Mouse (Mus musculus) intestine, embryonic 15.5 days (tissue): ENCODE results near the gene Krt222. TPM values are rescaled to one million over a fixed set of nuclear protein-coding genes. Genes with fewer than 3 reads are reported as not detected.

ENCODE experiments used
- ATAC-seq: fragments of 200-750 bp; cut with Nextera tagmentation; 2 replicates; pipeline ENCODE4 v1.8.0; 2017; ENCODE audit warnings: moderate TSS enrichment, moderate library complexity
- H3K27ac ChIP-seq: fragments of 300-500 bp; sonication (generic); 2 replicates; pipeline ENCODE4 v1.5.1; 2015; ENCODE audit warnings: mild to moderate bottlenecking, inconsistent platforms
- H3K27me3 ChIP-seq: fragments of 300-500 bp; sonication (generic); replicated peaks from 2 replicates; pipeline ENCODE4 v1.6.1; 2015; ENCODE audit warnings: inconsistent platforms
- H3K36me3 ChIP-seq: fragments of 300-500 bp; sonication (generic); 2 replicates; pipeline ENCODE4 v1.6.1; 2015; ENCODE audit warnings: inconsistent platforms
- H3K4me1 ChIP-seq: fragments of 300-500 bp; sonication (generic); replicated peaks from 2 replicates; pipeline ENCODE4 v1.6.1; 2015; ENCODE audit warnings: inconsistent platforms
- H3K4me2 ChIP-seq: fragments of 300-500 bp; sonication (generic); replicated peaks from 2 replicates; pipeline ENCODE4 v1.6.1; 2015; ENCODE audit warnings: mild to moderate bottlenecking, inconsistent platforms
- H3K4me3 ChIP-seq: fragments of 300-500 bp; sonication (generic); replicated peaks from 2 replicates; pipeline ENCODE4 v1.5.1; 2015; ENCODE audit warnings: inconsistent platforms
- H3K9ac ChIP-seq: fragments of 300-500 bp; sonication (generic); 2 replicates; pipeline ENCODE4 v1.6.1; 2015; ENCODE audit warnings: inconsistent platforms
- H3K9me3 ChIP-seq: fragments of 300-500 bp; sonication (generic); 2 replicates; pipeline ENCODE4 v1.6.1; 2016; ENCODE audit warnings: inconsistent platforms
- WGBS: fragments of 180-500 bp; shearing (Covaris S2); methylation state at CpG from one replicate; pipeline ENCODE4 v1.1.7; 2015; 5-methylcytosine and 5-hydroxymethylcytosine counted together
- polyA plus RNA-seq: library from polyadenylated mRNA; unstranded; fragments of >200 nt; fragmentation: Nextera tagmentation; extraction: Ambion mirVana; gene quantifications from 2 replicates; pipeline ENCODE4 v1.2.1, GENCODE M21; 2015

Krt222 gene
- 0.25 and 0.49 TPM in 2 replicates for polyA plus RNA-seq

DNA sequence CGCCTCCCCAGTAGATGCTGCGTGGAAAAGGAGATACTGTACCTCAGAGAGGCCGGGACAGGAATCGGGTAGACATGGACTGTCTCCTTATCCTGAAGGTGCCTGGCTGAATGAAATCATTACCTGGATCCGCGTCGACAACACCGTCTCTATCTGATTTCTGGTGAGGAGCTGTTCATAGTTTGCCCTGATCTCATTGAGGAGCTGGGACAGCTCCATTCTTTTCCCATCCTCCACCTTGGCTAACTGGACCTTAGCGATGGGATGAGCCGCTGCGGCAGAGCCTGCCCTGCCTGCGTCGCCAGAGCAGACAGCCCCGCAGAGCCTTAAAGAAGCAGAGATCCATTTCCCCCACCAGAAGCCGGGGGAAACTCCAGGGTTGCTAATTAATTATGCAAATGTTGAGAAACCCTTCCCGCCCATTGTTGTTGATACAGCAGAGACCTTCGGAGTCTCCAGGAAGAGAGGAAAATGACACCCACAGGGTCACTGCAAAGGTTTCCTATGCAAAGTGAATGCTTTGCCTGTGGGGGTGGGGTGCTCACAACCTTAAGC is at the start of gene Krt222:
Gene Krt222 (minus strand): TSS at position 266 of the 555 bp plus-strand sequence.
- Histone ChIP-seq H3K9ac (peak within 1 kb of the TSS; percentile 23; the same call in 1 of the 2 replicates), H3K9me3 (no peaks in the 10 kb centered on the region), H3K4me3 (peak within 1 kb of the TSS; percentile 26), H3K27me3 (no peaks in the 10 kb centered on the region), H3K4me2 (peak within 1 kb of the TSS; percentile 67), H3K36me3 (no peaks in the 10 kb centered on the region), H3K27ac (no peak within 1 kb of the TSS), H3K4me1 (peaks cover 7% of the 10 kb centered on the region; the same call in 1 of the 2 replicates)
- peak; percentile 28; the same call in 1 of the 2 replicates for ATAC-seq
- WGBS, result 5% methylated on average over 17 of the region's 17 CpGs

DNA sequence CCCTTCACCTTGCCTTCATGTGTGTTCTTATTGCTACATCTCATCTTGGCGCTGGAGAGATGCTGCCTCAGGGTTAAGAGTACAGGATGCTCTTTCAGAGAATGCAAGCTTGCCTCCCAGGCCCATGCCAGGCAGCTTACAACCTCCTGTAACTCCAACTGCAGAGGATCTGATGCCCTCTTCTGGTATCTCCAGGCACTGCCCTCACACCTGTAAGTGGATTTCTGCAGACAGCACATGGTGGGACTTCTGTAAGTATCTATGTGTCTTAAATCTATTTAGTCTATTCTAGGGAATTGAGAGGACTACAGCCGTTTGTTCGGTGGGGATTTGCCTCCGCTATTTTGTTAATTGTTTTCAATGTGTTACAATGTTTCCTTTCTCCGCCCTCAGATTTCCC is 49.0 kb upstream of the Krt222 start:
- H3K27me3 ChIP-seq, result no peaks in the 10 kb centered on the region
- no peak overlapping the region for H3K4me3 ChIP-seq
- H3K27ac ChIP-seq, result no peak overlapping the region
- H3K4me1 ChIP-seq, result no peaks in the 10 kb centered on the region
- H3K4me2 ChIP-seq, result no peak overlapping the region
- H3K9me3 ChIP-seq, result no peaks in the 10 kb centered on the region
- H3K36me3 ChIP-seq, result no peaks in the 10 kb centered on the region
- 61% methylated on average over 5 of the region's 5 CpGs for WGBS
- H3K9ac ChIP-seq, result no peak overlapping the region
- no peak for ATAC-seq

DNA sequence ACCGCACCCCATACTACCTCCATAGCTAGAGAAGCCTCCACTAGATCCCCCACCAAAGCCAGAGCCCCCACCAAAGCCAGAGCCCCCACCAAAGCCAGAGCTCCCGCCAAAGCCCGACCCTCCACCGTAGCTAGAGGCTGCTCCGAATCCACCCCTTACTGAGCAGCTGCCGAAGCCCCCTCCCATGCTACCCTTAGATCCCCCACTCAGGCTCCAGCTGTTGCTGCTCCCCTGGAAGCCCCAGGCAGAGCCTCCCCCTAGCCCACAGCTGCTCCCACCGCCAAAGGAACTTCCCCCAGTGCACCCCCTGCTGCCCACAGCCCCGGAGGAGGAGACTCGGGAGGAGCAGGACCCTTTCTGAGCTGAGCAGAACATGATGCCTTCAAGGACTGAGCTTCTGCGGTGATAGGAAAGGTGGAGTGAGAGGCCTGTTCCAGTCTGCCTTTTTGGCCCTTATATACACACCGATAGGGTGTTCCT is 41.0 kb upstream of the Krt222 start, which contains the start of gene Krt24:
Gene Krt24 (minus strand): TSS at position 430 of the 480 bp plus-strand sequence.
- 0 out of 2 replicates have a peak, but pooled peaks cover 2% of the 10 kb centered on the region for H3K4me1 ChIP-seq
- 38% methylated on average over 11 of the region's 11 CpGs for WGBS
- H3K4me2 ChIP-seq, result 0 out of 2 replicates have a peak within 1 kb of the TSS, but pooled peaks have one; percentile 24
- no peak within 1 kb of the TSS for H3K4me3 ChIP-seq
- no peak within 1 kb of the TSS for H3K27ac ChIP-seq
- no peaks in the 10 kb centered on the region for H3K36me3 ChIP-seq
- no peak for ATAC-seq
- H3K9ac ChIP-seq, result no peak within 1 kb of the TSS
- no peaks in the 10 kb centered on the region for H3K27me3 ChIP-seq
- H3K9me3 ChIP-seq, result no peaks in the 10 kb centered on the region

DNA sequence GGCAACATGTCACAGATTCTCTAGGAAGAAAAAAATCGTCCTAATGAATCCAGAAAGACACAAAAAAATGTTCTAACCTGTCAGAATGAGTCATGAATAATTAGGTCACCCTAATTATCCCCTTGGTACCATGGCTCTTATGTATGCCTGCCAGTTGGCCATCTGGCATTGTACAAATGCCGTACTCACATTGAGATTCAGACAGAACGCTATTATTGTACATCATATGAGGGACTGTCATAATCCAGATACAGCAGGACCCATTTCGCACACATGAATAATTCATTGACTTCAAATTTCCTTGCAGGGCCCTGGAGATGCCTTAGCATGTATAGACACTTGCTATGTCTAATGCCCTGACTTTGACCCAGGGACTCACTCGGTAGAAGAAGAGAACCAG is 40.1 kb upstream of the Krt222 start:
- WGBS, result 82% methylated on average over 5 of the region's 5 CpGs
- Histone ChIP-seq H3K9ac (no peak overlapping the region), H3K27me3 (no peaks in the 10 kb centered on the region), H3K4me1 (0 out of 2 replicates have a peak, but pooled peaks cover 2% of the 10 kb centered on the region), H3K4me3 (no peak overlapping the region), H3K27ac (no peak overlapping the region), H3K36me3 (no peaks in the 10 kb centered on the region), H3K9me3 (no peaks in the 10 kb centered on the region), H3K4me2 (no peak overlapping the region)
- ATAC-seq, result no peak

DNA sequence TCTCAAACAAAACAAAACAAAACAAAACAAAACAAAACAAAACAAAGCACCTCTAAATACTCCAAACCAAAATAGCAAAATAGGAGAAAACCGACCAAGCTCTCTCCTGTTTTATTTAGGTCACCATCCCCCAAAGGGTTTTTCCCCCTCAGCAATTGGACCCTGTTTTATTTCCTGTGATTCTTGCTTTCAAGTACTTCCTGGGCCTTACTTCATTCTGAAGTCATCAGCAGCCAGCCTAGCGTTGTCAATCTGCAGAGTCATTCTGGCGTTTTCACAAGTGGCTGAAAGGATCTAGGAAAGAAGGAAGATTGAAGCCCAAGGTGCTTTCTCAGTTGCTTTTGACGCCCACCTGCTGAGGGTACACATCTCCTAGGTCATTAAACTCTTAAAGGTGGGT is 39.4 kb upstream of the Krt222 start:
- WGBS, result 53% methylated on average over 4 of the region's 4 CpGs
- Histone ChIP-seq H3K36me3 (no peaks in the 10 kb centered on the region), H3K9ac (no peak overlapping the region), H3K4me3 (no peak overlapping the region), H3K4me2 (no peak overlapping the region), H3K4me1 (0 out of 2 replicates have a peak, but pooled peaks cover 2% of the 10 kb centered on the region), H3K27ac (no peak overlapping the region), H3K27me3 (no peaks in the 10 kb centered on the region), H3K9me3 (no peaks in the 10 kb centered on the region)
- ATAC-seq, result no peak

DNA sequence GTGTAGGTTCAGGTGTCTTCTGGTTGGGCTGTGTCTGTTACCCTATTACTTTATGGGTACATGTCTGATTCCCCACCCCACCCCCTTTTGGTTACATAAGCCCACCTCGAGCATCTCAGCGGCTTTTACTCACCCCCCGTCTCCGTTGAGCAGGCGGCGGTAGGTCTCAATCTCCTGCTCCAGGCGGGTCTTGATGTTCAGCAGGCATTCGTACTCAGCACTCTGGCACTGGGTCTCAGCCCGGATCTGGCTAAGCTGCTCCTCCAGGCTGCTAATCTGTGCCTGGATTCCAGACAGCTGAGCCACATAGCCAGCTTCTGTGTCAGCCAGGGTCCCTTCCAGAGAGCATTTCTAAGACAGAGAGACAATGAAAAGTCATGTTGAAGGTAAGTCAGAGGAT is 37.2 kb upstream of the Krt222 start:
- no peak overlapping the region for H3K4me3 ChIP-seq
- H3K9me3 ChIP-seq, result no peaks in the 10 kb centered on the region
- 78% methylated on average over 9 of the region's 9 CpGs for WGBS
- no peak overlapping the region for H3K4me2 ChIP-seq
- ATAC-seq, result no peak
- no peak overlapping the region for H3K9ac ChIP-seq
- no peaks in the 10 kb centered on the region for H3K36me3 ChIP-seq
- H3K27me3 ChIP-seq, result no peaks in the 10 kb centered on the region
- no peak overlapping the region for H3K27ac ChIP-seq
- H3K4me1 ChIP-seq, result 0 out of 2 replicates have a peak, but pooled peaks cover 2% of the 10 kb centered on the region

DNA sequence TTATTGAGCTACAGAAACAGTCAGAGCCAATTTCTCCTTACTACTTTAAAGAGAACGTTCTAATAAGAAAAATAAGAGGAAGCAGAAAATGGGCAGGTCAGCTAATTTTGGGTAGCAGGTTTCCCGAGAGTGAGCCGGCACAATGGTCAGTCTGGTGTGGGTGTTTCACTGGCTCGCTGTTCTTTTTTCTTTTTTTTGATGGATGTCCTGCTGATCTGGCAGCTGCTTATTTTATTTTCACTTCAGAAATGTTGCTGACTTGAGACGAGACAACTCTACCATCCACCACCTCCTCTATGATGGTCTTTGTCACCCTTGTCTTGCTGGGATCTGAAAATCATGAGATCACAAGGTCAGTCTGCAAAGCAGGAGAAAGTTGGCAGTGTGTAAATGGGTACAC is 36.1 kb upstream of the Krt222 start:
- no peaks in the 10 kb centered on the region for H3K27me3 ChIP-seq
- no peak overlapping the region for H3K4me3 ChIP-seq
- H3K4me1 ChIP-seq, result 0 out of 2 replicates have a peak, but pooled peaks cover 2% of the 10 kb centered on the region
- H3K9me3 ChIP-seq, result no peaks in the 10 kb centered on the region
- no peaks in the 10 kb centered on the region for H3K36me3 ChIP-seq
- no peak overlapping the region for H3K4me2 ChIP-seq
- ATAC-seq, result no peak
- WGBS, result 62% methylated on average over 5 of the region's 5 CpGs
- no peak overlapping the region for H3K9ac ChIP-seq
- H3K27ac ChIP-seq, result no peak overlapping the region

DNA sequence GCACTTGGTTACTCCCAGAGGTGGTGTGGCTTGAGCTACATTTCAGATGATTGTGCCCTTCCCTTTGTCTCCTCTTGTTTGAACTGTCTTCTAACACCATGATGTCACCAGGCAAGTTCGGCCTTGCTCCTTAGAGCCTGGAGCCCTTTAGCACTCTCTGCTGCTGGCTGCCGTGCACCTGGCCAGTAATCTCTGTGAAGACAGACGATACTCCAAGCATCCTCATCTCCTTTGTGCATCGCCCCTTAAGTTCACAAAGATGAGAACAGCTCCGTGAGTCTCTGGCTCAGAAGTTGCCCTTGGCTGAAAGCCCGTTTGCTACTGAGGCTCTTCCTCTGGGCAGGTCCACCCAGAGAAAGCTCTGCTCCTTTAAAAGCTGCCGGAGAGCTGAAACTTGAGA is 32.9 kb upstream of the Krt222 start:
- Histone ChIP-seq H3K4me1 (no peaks in the 10 kb centered on the region), H3K36me3 (no peaks in the 10 kb centered on the region), H3K9ac (no peak overlapping the region), H3K27me3 (no peaks in the 10 kb centered on the region), H3K4me3 (no peak overlapping the region), H3K27ac (no peak overlapping the region), H3K4me2 (no peak overlapping the region), H3K9me3 (no peaks in the 10 kb centered on the region)
- WGBS, result 42% methylated on average over 7 of the region's 7 CpGs
- ATAC-seq, result no peak

DNA sequence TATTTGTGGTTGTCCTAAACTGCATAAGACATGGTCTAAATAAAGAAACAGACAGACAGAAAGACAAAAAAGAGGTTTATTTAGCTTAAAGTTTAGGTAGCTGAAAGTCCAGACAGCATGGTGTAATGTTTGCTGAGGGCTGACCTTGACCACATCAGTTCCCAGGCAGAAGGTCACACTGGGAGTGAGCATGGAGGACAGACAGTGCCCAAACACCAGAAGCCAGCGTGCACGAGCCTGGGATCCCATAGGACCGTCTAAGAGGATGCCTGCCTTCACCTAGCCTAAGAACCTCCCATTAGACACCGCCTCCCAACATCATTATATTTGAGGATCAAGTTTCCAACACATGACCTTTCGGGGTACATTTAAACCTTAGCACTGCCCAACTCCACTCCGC is 31.7 kb upstream of the Krt222 start:
- no peak for ATAC-seq
- Histone ChIP-seq H3K4me2 (no peak overlapping the region), H3K9ac (no peak overlapping the region), H3K27me3 (no peaks in the 10 kb centered on the region), H3K4me3 (no peak overlapping the region), H3K4me1 (no peaks in the 10 kb centered on the region), H3K36me3 (no peaks in the 10 kb centered on the region), H3K27ac (no peak overlapping the region), H3K9me3 (no peaks in the 10 kb centered on the region)
- WGBS, result 79% methylated on average over 6 of the region's 6 CpGs

DNA sequence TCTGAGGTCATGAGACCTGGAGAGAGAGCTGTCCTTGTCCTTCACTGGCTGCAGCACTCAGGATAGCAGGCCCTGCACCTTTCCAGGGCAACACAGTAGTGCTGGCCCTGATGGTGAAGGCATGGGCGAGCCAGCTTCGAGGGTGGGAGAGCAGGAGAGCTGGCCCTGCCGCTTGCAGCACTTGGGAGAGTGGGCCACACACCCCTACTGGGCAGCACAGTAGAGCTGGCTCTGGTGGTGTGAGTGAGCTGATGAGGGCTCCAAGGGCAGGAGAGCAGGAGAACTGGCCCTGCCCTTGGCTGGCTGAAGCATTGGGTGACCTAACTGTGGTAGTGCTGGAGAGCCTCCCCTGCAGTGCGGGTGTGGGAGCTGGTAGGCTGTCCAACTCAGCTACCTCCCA is 28.8 kb upstream of the Krt222 start:
- 79% methylated on average over 4 of the region's 4 CpGs for WGBS
- no peaks in the 10 kb centered on the region for H3K4me1 ChIP-seq
- ATAC-seq, result no peak
- H3K9me3 ChIP-seq, result no peaks in the 10 kb centered on the region
- H3K9ac ChIP-seq, result no peak overlapping the region
- H3K4me3 ChIP-seq, result no peak overlapping the region
- H3K27ac ChIP-seq, result no peak overlapping the region
- no peaks in the 10 kb centered on the region for H3K27me3 ChIP-seq
- no peaks in the 10 kb centered on the region for H3K36me3 ChIP-seq
- no peak overlapping the region for H3K4me2 ChIP-seq

DNA sequence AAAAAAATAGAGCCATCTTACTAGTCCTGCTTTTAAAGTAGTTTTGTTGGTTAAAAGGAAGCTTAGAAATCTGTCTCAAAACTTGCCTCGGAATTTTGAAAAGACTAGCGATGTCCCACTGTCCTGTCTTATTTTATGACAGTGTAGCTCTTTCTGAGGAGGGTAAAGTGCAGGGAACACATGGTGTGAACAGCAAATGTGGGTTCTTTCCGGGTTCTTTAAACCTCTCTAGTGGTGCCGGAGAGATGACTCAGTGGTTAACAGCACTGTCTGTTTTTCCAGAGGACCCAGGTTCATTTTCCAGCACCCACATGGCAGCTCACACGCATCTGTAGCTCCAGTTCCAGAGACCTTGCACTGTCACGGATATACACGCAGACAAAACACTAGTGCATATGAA is 25.3 kb upstream of the Krt222 start:
- no peak overlapping the region for H3K27ac ChIP-seq

DNA sequence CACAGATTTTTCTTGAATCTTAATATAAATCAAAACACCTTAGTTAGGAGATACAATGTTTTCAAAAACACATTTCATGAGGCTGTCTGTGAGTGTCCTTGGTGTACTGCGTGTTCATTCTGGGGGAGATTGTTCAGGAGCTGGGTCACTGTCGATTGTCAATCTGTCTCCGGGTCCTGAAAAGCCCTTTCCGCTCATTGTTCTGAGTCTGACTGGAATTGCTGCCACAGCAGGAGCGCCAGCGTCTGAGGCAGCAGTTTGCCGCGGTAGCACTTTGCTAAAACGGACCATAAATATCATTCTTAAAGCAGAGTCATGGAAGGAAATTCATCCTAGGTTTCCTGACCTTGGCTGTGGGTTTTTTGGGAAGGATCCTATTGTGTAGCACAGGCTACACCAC is 21.9 kb upstream of the Krt222 start:
- Histone ChIP-seq H3K27me3 (no peaks in the 10 kb centered on the region), H3K4me3 (no peak overlapping the region), H3K27ac (no peak overlapping the region), H3K4me2 (no peak overlapping the region), H3K9ac (no peak overlapping the region), H3K9me3 (no peaks in the 10 kb centered on the region), H3K4me1 (no peaks in the 10 kb centered on the region), H3K36me3 (no peaks in the 10 kb centered on the region)
- no peak for ATAC-seq
- 56% methylated on average over 9 of the region's 9 CpGs for WGBS

More for the DNA sequence above, 25.3 kb upstream of the Krt222 start:
- peak; percentile 58; the same call in 1 of the 2 replicates for ATAC-seq
- Histone ChIP-seq H3K9ac (no peak overlapping the region), H3K4me2 (no peak overlapping the region), H3K4me3 (no peak overlapping the region), H3K27me3 (no peaks in the 10 kb centered on the region), H3K36me3 (no peaks in the 10 kb centered on the region), H3K4me1 (no peaks in the 10 kb centered on the region), H3K9me3 (no peaks in the 10 kb centered on the region)
- WGBS, result 65% methylated on average over 7 of the region's 7 CpGs

DNA sequence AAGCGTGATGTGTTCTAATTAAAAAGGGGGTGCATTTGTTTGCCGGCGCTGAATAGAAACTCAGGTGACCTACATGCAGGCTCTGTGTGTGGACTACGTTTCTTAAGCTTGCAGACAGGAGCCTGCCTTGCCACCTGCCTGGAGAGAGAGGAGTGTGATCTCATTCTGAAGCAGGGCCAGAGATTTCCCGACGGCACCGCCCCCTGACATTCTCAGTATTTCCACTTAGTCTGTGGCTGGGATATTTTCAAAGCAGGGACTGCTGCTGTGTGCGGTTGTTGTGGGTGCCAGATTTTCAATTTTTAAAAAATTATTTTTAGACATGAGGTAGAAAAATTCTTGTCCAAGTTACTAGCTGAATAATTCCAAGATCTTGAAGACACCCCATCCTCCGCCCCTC is 21.3 kb upstream of the Krt222 start:
- H3K9ac ChIP-seq, result no peak overlapping the region
- ATAC-seq, result no peak
- no peak overlapping the region for H3K27ac ChIP-seq
- no peaks in the 10 kb centered on the region for H3K36me3 ChIP-seq
- WGBS, result 68% methylated on average over 9 of the region's 9 CpGs
- no peaks in the 10 kb centered on the region for H3K9me3 ChIP-seq
- H3K27me3 ChIP-seq, result no peaks in the 10 kb centered on the region
- no peaks in the 10 kb centered on the region for H3K4me1 ChIP-seq
- no peak overlapping the region for H3K4me3 ChIP-seq
- no peak overlapping the region for H3K4me2 ChIP-seq
